Mouse (Mus musculus): ENCODE data around the gene Dscam. TPM values are rescaled to one million over a fixed set of nuclear protein-coding genes. Genes with fewer than 3 reads are reported as not detected.

Dscam gene
- polyA plus RNA-seq, 1 experiment from 2014 or later: 0.13 TPM

DNA sequence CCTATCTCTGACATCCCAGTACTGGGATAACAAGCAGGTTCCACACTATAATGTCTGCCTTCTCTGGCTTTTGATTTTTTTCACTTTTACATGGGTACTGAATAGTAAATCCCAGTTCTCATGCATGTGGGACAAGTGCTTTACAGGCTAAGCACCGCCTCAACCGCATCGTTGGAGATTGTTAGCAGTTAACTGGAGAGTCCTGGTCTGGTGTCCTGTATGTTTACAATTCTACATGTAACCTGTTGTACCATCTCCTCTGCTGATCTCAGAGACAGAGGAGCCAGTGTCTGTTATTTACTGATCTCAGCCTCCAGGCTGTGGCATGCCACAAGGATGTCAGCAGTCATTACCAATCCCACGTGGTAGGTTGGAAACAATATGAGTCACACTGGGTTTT lies 246.6 kb downstream of the Dscam start:
- H3K4me1 ChIP-seq: no peaks in the 10 kb centered on the region
- 91% methylated on average over 4 of the region's 4 CpGs for WGBS
- no peaks in the 10 kb centered on the region for H3K27me3 ChIP-seq
- H3K9ac ChIP-seq: no peak overlapping the region
- no peak overlapping the region for H3K4me2 ChIP-seq (replicated peaks)
- H3K36me3 ChIP-seq: no peaks in the 10 kb centered on the region
- H3K27ac ChIP-seq: no peak overlapping the region
- no peaks in the 10 kb centered on the region for H3K9me3 ChIP-seq
- ATAC-seq (ENCODE audit: low FRiP score, low read depth): no peak
- H3K4me3 ChIP-seq: no peak overlapping the region

DNA sequence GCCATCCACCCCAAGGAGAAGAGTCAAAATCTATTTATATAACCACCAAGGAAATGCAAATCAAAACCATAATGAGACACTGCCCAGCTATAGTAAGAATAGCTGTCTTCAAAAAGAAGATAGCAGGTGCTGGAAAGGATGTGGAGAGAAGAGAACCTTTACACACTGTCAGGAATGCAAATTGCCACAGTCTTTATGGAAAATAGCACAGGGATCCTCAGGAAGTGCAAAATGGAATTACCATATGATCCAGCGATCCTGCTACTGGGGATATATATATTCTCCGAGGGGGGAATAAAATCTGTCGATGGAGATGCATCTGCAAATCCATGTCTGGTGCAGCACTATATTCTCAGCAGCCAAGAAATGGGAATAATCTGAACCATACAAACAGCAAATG lies 256.1 kb downstream of the Dscam start:
- H3K4me2 ChIP-seq (replicated peaks): no peak overlapping the region
- no peak overlapping the region for H3K27ac ChIP-seq
- peaks cover 4% of the 10 kb centered on the region; the same call in 1 of the 2 replicates for H3K4me1 ChIP-seq
- ATAC-seq (ENCODE audit: low FRiP score, low read depth): no peak
- WGBS: 88% methylated on average over 3 of the region's 3 CpGs
- no peak overlapping the region for H3K9ac ChIP-seq
- H3K27me3 ChIP-seq: 0 out of 2 replicates have a peak, but pooled peaks cover 4% of the 10 kb centered on the region
- no peaks in the 10 kb centered on the region for H3K9me3 ChIP-seq
- H3K4me3 ChIP-seq: no peak overlapping the region
- H3K36me3 ChIP-seq: no peaks in the 10 kb centered on the region

DNA sequence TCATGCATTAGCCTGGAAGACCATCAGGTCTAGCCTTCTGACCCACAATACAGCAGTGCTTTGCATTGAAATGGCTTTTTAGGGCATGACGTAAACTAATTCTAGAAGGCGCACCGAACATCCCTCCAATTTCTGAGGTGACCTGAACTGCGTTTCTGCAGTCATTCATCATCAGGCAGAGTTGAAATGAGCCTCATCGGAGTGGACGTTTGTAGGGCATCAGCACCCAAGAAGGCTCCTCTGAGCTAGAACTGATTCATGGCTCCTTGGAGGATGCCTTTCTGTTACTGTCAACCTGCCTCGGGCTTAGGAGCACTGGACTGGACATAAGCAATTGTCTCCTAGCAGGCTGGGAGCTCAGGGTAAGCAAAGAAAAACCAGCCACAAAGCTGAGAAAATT lies 257.7 kb downstream of the Dscam start:
- Histone ChIP-seq H3K9me3 (no peaks in the 10 kb centered on the region), H3K4me1 (peaks cover 4% of the 10 kb centered on the region; the same call in 1 of the 2 replicates), H3K4me2 (replicated peaks) (no peak overlapping the region), H3K27me3 (0 out of 2 replicates have a peak, but pooled peaks cover 4% of the 10 kb centered on the region), H3K9ac (no peak overlapping the region), H3K36me3 (no peaks in the 10 kb centered on the region), H3K4me3 (no peak overlapping the region), H3K27ac (no peak overlapping the region)
- 70% methylated on average over 7 of the region's 7 CpGs for WGBS
- ATAC-seq (ENCODE audit: low FRiP score, low read depth): no peak

DNA sequence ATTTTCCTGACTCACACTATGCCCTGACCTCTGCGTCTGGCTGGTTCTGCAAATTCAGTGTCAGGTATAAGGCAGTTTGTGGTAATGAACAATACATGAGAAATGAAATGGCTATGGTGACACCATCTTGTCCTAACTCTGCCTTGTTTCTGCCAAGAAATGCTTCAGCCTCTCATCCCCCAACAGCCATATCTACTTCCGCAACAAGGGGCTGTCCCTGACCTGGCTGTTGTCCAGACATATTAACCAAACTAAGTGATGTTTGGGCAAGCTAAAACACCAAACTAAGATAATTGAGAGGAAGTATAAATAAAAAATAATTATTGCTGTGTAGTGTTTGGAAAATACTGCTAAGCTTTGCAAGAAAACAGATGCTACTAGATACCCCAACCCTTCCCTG lies 258.4 kb downstream of the Dscam start:
- Histone ChIP-seq H3K4me2 (replicated peaks) (no peak overlapping the region), H3K36me3 (no peaks in the 10 kb centered on the region), H3K9me3 (no peaks in the 10 kb centered on the region), H3K27me3 (0 out of 2 replicates have a peak, but pooled peaks cover 4% of the 10 kb centered on the region), H3K4me1 (peaks cover 4% of the 10 kb centered on the region; the same call in 1 of the 2 replicates), H3K9ac (no peak overlapping the region), H3K4me3 (no peak overlapping the region), H3K27ac (no peak overlapping the region)
- WGBS: 85% methylated on average over 2 of the region's 2 CpGs
- no peak for ATAC-seq (ENCODE audit: low FRiP score, low read depth)

DNA sequence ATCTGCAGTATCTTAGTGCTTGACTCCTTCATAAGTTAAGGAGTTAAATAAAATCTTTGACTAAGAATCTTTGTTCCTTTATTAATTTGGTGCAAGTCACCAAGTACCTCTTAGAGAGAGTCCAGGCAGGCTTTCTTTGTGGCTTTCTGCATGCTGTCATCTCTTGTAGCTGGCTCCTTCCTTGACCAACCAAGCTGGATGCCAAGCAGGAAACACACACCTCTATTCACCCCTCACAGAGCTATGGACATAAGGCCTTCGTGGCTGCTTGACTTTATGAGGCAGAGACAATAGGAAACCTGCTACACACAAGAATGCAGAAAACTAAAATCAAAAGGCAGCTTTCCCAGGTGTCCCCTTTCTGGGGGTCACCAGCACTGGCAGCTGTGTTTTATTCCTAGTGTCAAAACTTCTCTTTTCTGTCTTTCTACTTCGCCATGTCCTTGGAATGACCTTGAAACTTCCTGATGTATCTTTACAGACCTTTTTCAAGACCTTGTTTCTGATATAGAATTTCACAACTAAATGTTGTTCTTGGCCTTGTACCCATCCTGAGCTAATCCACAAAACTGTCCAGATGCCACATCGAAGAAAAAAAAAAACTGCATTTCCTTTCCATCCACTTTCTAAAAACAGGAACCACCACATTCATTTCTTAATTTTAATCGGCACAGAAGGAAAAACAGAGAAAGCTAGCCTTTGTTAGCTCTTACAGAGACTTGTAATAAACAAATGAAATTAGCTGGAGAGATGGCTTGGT lies 260.0 kb downstream of the Dscam start:
- Histone ChIP-seq H3K27me3 (0 out of 2 replicates have a peak, but pooled peaks cover 4% of the 10 kb centered on the region), H3K4me2 (replicated peaks) (no peak overlapping the region), H3K4me3 (no peak overlapping the region), H3K36me3 (no peaks in the 10 kb centered on the region), H3K4me1 (peaks cover 4% of the 10 kb centered on the region; the same call in 1 of the 2 replicates), H3K27ac (no peak overlapping the region), H3K9ac (no peak overlapping the region), H3K9me3 (no peaks in the 10 kb centered on the region)
- ATAC-seq (ENCODE audit: low FRiP score, low read depth): no peak
- WGBS: 55% methylated on average over 4 of the region's 4 CpGs

DNA sequence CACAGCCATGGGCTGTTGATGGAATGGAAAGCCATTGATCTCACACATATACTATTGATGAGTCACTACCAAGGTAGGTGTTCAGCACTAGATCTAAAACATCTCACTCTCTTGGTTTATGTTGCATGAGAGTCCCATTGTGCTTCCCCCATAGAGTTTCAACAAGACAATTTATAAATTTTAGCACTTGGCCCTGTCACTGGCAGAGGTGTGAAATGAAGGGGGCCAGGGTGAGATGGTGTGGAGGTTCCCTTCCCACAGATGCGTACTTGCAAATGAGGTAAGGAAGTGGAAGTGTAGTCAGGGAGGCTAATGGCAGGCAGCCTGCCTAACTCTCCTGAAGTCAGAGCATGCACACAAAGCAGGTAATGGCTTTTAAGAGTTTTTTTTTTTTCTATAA lies 262.7 kb downstream of the Dscam start:
- no peaks in the 10 kb centered on the region for H3K27me3 ChIP-seq
- no peak overlapping the region for H3K4me2 ChIP-seq (replicated peaks)
- H3K27ac ChIP-seq: no peak overlapping the region
- H3K4me3 ChIP-seq: no peak overlapping the region
- 74% methylated on average over 1 of the region's 1 CpGs for WGBS
- no peaks in the 10 kb centered on the region for H3K36me3 ChIP-seq
- no peak for ATAC-seq (ENCODE audit: low FRiP score, low read depth)
- H3K9me3 ChIP-seq: no peaks in the 10 kb centered on the region
- no peak overlapping the region for H3K9ac ChIP-seq
- H3K4me1 ChIP-seq: peaks cover 4% of the 10 kb centered on the region; the same call in 1 of the 2 replicates

DNA sequence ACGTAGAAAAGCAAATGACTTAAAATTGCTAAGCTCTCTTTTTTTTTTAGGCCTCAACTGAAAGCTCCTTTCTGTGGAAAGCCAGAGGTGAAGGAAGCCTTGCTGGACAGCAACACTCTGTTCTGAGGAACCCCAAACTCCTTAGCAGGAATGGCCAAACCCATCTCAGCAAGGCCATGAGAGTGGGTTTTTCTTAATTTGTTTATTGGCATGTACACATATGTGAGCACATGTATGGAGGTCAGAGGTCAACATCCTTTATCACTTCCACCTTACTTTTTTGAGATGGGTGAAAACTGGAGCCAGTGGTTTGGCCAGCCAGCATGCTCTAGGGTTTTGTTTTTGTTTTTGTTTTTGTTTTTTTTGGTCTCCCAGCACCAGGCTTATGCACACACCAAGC lies 263.5 kb downstream of the Dscam start:
- 85% methylated on average over 1 of the region's 1 CpGs for WGBS
- Histone ChIP-seq H3K4me2 (replicated peaks) (no peak overlapping the region), H3K4me1 (peaks cover 4% of the 10 kb centered on the region; the same call in 1 of the 2 replicates), H3K27me3 (no peaks in the 10 kb centered on the region), H3K9me3 (no peaks in the 10 kb centered on the region), H3K4me3 (no peak overlapping the region), H3K9ac (no peak overlapping the region), H3K27ac (no peak overlapping the region), H3K36me3 (no peaks in the 10 kb centered on the region)
- ATAC-seq (ENCODE audit: low FRiP score, low read depth): no peak

DNA sequence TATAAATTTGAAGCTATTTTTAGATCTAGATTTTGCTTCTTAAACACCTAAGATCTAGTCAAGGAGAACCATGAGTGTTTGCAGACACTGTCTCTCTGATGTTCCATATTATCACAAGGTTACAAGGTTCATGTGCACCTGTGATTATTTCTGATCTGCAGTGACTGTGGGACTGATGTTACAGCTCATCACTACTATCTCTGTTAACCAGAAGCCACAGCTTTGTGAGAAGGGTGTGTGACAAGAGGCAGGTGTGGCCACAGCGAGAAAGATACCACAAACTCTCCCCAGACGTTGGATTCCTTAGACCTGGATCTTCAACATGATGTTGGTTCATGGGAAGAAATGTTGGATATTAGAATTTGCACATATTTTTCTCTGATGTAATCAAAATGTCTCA lies 263.9 kb downstream of the Dscam start:
- no peak for ATAC-seq (ENCODE audit: low FRiP score, low read depth)
- WGBS: 89% methylated on average over 2 of the region's 2 CpGs

DNA sequence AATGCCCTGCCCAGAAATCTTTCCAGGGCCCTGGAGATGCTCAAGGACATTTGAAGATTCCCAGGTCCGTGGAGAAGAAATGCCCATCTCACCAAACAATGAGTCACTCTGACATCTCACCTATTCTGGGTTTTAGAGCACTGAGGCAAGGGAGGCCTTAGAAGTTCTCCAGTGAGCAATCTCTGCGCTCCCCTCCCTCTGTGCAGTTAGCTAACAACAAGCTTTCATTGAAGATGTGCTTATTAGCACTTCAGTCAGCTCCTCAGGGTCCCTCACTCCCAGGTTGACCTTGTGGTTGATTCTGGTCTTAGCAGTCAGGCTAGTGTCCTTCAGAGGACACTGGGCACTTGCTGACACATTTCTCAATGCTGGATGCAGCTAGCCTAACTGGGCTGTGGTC lies 265.8 kb downstream of the Dscam start:
- Histone ChIP-seq H3K27me3 (no peaks in the 10 kb centered on the region), H3K27ac (no peak overlapping the region), H3K36me3 (no peaks in the 10 kb centered on the region), H3K4me1 (no peaks in the 10 kb centered on the region), H3K4me2 (replicated peaks) (no peak overlapping the region), H3K9ac (no peak overlapping the region), H3K4me3 (no peak overlapping the region), H3K9me3 (no peaks in the 10 kb centered on the region)
- no peak for ATAC-seq (ENCODE audit: low FRiP score, low read depth)
- WGBS: 55% methylated on average over 2 of the region's 2 CpGs

More for the DNA sequence above, 263.9 kb downstream of the Dscam start:
- Histone ChIP-seq H3K27ac (no peak overlapping the region), H3K9me3 (no peaks in the 10 kb centered on the region), H3K27me3 (no peaks in the 10 kb centered on the region), H3K9ac (no peak overlapping the region), H3K4me3 (no peak overlapping the region), H3K4me1 (peaks cover 4% of the 10 kb centered on the region; the same call in 1 of the 2 replicates), H3K4me2 (replicated peaks) (no peak overlapping the region), H3K36me3 (no peaks in the 10 kb centered on the region)

DNA sequence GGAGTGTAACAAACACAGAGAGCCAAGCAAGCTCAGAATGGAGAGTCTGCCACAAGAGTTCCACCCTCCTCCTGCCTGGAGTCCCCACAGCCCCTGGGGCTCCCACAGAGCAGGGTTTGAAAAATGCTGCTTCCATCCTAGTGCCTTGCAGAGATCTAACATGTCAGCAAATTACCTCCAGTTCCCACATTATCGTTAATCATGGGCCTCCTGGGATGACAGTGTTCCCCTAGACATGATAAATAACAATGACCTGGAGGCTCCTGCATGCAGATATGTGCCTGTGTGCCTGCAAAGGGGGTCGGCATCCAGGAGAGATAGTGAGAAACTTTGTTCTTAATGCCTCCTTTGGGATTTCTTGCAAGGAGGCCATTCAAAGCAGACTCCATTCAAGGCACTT lies 266.2 kb downstream of the Dscam start:
- no peaks in the 10 kb centered on the region for H3K36me3 ChIP-seq
- no peak overlapping the region for H3K9ac ChIP-seq
- no peaks in the 10 kb centered on the region for H3K9me3 ChIP-seq
- no peaks in the 10 kb centered on the region for H3K4me1 ChIP-seq
- H3K4me2 ChIP-seq (replicated peaks): no peak overlapping the region
- no peak for ATAC-seq (ENCODE audit: low FRiP score, low read depth)
- 20% methylated on average over 2 of the region's 2 CpGs for WGBS
- no peak overlapping the region for H3K27ac ChIP-seq
- no peak overlapping the region for H3K4me3 ChIP-seq
- no peaks in the 10 kb centered on the region for H3K27me3 ChIP-seq

DNA sequence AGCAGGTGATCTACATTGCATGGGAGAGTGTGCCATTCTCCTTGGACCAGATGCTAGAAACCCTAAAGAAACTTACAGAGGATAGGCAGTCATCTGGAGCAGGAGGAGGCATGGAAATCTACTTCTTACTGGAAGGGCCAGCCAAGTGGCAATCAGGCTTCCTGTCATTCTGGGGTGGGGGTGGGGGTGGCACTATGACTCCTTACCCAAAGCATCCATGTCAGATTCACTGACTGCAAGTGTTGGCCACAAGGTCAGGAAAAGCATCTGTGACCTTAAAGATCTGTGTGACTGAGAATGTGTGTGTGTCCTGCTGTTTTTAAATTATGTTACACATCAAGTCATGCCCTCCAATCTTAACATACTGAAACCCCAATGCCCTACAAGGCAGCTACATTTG lies 268.0 kb downstream of the Dscam start:
- Histone ChIP-seq H3K4me3 (no peak overlapping the region), H3K27ac (no peak overlapping the region), H3K9ac (no peak overlapping the region), H3K4me2 (replicated peaks) (no peak overlapping the region), H3K36me3 (no peaks in the 10 kb centered on the region), H3K27me3 (no peaks in the 10 kb centered on the region), H3K9me3 (no peaks in the 10 kb centered on the region), H3K4me1 (no peaks in the 10 kb centered on the region)
- ATAC-seq (ENCODE audit: low FRiP score, low read depth): no peak

DNA sequence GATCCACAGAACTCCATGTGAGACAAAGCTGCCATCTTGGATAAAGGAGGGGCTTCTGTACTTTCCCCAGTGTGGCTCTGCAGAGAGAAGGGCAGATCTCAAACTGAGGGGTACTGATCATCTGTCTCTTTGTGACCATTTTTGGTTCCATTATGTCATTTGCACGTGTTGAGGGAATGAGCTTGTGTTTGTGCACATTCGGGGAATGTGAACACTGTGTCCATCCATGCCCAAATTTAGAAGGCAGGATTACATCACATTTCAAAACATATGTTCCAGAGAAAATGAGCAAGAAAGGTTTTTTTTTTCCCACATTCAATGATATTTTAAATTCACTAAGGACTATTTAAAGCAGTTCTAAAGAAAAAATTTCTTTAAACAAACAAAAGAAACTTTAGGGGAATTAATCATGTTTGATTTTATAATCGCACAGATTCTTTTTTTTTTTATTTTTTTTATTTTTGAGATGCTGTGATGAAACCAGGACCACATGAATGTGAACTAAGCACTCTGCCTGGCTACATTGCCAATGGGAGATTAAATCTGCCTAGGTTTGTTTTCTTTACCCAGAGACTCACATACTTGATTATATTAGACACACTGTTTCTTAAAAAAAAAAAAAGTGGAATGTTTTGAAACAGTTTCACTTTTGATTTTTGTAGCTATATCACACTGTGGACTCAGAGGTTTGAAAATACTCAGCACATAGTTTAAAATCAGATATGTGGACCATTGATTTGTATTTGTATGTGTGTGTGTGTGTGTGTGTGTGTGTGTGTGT lies 269.1 kb downstream of the Dscam start:
- 70% methylated on average over 3 of the region's 3 CpGs for WGBS
- no peak for ATAC-seq (ENCODE audit: low FRiP score, low read depth)
- H3K4me1 ChIP-seq: no peaks in the 10 kb centered on the region

More for the DNA sequence above, 269.1 kb downstream of the Dscam start:
- Histone ChIP-seq H3K4me3 (no peak overlapping the region), H3K9me3 (no peaks in the 10 kb centered on the region), H3K36me3 (no peaks in the 10 kb centered on the region), H3K27me3 (no peaks in the 10 kb centered on the region), H3K9ac (no peak overlapping the region), H3K27ac (no peak overlapping the region), H3K4me2 (replicated peaks) (no peak overlapping the region)
